Mouse (Mus musculus) testis, postnatal 10 days (tissue): ENCODE data around the gene Cdhr4.
A peak's percentile ranks its signal among the peaks of the same experiment; 100 is the strongest.
"Not testable (repeated sequence)": the region's sequence is repeated elsewhere in the genome, so short reads cannot be mapped to it uniquely, and the experiment has no call there.

Experiments used
- DNase-seq: peaks from one replicate; pipeline ENCODE4 v3.0.0; 2021; ENCODE audit warnings: low spot score

Gene Cdhr4

DNA sequence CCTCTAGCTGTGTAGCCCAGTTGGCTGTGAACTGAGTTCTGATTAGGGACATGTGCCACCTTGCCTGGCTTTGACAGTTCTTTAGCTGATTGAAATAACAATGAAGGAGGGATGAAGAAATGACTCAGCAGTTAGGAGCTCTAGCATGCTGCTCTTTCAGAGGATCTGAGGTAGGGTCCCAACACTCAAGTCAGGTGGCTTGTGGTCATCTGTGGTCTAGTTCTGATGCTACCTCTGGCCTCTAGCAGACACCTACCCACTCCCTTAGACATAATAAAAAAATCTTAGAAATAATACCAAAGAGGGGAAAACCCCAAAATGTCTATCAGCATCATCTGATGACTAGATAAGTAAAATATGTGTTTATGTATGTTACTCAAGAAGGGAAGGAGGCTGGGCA lies 18.1 kb downstream of the Cdhr4 start:
- no peak for DNase-seq

DNA sequence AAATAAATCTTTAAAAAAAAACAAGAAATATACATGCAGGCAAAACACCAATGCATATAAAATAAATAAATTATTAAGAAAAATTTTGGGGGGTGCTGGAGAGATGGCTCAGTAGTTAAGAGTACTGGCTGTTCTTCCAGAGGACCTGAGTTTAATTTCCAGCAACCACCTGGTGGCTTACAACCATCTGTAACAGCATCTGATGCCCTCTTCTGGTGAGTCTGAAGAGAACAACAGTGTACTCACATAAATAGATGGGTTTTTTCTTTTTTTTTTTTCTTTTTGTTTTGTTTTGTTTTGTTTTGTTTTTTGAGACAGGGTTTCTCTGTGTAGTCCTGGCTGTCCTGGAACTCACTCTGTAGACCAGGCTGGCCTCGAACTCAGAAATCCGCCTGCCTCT lies 21.3 kb downstream of the Cdhr4 start:
- DNase-seq, result not testable (repeated sequence)

DNA sequence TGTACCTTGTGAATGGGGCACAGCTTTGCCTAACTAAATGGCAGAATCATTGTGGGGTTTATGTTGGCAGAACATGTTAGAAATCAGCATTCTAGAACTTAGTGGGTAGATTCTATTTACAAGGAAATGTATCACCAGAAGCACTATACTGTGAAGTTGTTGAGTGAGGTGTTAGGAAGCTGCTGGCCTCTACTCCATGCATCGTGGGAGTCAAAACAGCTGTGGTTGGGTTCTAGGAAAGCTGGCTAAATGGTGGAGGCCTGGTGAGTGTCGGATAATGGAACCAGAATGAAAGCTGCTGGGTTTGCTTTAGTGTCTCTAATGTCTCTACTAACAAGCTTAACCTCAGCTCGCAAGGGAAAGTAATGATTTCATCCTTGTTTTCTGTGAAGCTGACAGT lies 24.8 kb downstream of the Cdhr4 start:
- no peak for DNase-seq

DNA sequence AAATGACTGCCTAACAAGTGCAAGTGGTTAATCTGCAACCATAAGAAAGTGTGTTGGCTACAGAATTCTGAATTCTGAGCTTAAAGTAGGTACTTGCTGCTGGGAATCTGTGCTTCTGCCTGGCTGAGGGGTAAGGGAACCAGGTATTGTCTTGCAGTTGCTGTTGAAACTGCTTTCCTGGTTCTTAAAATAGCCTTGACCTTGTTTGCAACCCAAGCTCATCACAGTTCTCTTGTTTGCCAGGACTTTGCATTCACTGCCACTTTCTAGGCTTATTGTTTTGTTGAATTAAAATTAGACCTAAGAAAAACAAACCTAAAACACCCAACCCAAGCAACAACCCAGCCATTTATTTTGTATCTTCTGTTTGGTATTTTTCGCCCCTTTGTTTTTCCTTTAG lies 28.4 kb downstream of the Cdhr4 start:
- no peak for DNase-seq

DNA sequence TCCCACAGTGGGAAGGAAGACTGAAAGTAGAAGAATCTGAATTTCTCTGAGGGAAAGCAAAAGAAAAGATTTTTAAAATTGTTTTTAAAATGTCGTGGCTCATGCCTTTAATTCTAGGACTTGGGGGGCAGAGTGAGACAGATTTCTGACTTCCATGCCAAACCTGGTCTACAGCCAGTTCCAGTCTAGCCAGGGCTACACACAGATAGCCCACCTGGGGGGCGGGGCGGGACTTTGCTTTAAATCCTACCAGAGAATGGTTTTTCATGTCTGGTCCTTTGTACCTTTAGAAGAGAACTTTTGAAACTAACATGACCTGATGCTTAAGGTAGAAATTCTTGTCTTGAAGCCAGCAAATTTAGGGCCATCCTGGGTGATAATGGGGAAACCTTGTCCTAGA lies 30.9 kb downstream of the Cdhr4 start:
- DNase-seq, result no peak

DNA sequence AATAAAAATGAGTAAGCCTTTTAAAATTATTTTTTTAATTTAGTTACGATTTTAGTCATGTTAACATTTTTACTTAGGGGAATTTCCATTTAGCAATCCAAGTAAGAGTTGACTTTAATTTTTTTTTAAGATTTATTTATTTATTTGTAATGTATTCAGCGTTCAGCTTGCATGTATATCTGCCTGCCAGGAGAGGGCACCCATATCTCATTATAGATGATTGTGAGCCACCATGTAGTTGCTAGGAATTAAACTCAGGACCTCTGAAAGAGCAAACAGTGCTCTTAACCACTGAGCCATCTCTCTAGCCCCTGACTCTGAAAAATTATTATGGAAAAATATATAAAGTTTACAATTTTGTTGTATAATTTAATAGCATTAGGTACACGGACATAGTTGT lies 34.3 kb downstream of the Cdhr4 start:
- DNase-seq, result no peak

DNA sequence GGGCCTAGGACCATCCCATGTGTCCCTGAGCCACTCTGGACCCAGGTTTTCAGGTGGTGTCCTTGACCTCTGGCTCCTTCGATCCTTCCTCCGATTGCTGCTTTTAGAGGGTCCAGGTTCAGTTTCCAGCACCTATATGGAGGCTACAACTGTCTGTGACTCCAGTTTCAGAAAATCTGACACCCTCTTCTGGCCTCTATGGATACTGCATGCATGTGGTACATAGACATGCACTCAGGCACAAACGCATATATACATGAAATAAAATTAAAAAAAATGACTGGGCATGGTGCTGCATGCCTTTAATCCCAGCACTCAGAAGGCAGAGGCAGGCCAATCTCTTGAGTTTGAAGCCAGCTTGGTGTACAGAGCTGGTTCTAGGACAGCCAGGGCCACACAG lies 35.6 kb downstream of the Cdhr4 start:
- no peak for DNase-seq

DNA sequence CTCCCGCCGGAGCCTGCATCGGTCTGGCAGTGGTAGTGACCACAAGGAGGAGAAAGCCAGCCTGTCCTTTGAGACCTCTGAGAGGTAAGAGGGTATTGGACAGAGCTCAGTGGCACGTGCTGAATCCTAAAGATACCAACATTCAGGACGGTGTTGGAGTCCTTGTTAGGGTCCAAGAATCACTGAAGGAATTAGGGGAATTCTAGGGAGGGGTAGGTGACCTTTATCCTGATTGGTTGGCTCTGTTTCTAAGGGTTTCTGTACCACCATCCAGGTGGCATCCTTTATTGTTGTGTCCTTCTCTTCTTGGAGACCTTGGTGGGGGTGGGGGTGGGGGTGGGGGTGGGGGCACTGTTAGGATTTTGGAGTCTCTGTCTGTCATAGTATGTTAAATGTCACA lies 39.8 kb downstream of the Cdhr4 start:
- no peak for DNase-seq

DNA sequence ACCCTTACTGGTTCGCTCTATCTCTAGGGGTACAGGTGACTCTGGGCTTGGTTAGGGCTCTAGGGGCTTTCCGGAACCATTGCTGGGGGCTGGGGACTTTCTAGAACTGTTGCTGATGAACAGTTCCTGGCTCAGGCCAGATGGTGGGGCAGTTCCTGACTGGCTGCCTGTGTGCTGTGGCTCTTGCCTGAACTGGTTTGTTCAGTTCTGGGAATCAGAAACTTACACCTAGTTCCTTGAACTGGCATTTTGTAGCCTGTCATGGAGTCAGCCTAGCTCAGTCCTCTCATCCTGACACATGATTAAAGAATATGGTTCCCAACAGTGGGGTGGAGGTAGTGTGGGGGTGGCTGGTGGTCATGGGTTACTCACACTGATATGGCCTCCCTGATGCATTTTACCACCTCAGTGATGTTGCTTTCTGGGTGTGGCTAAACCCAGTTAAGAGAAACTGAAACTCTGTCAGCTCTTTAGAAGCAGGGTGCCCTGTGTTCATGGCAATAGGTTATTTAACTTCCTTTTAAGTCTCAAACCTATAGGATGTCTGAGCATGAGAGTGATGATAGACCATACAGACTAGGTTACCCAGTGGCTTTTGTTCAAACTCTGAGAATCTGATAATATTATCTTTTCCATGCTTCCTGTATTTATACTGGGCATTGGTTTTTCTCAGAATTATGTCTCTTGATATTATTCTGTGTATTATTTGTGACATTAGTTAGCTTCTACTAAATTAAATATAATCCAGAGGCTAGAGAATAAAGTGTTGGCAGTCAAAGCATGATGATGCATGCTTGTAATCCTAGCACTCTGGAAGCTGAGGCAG lies 43.2 kb downstream of the Cdhr4 start:
- DNase-seq, result no peak

DNA sequence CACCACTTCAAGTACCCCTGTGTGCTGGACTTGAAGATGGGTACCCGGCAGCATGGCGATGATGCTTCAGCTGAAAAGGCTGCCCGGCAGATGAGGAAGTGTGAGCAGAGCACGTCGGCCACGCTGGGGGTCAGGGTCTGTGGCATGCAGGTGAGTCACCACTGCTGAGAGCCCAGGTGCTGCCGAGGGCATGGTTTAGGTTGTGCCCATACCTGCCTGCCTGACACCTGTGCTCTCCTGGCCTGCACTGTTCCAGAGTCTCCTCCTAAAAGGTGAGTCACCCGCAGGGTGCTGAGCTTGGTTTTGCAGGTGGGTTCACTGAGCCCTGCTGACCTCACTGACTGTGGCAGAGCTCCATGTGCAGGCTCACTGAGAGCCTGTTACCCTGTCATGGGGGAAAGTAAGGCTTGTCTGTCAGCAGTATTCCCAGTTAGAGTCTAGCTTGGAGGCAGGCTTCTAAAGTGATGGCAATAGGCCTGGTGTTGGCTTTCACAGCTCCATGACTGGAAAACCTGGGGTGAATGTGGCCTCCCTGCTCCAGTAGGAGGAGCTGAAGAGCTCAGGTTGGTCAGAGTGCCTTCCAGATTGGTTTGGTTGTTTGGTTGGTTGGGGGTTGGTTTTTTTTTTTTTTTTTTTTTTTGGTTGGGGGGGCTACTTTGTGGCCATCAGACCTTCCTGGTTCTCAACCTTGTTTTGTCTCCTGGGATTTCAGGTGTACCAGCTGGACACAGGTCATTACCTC lies 52.6 kb downstream of the Cdhr4 start:
- no peak for DNase-seq

DNA sequence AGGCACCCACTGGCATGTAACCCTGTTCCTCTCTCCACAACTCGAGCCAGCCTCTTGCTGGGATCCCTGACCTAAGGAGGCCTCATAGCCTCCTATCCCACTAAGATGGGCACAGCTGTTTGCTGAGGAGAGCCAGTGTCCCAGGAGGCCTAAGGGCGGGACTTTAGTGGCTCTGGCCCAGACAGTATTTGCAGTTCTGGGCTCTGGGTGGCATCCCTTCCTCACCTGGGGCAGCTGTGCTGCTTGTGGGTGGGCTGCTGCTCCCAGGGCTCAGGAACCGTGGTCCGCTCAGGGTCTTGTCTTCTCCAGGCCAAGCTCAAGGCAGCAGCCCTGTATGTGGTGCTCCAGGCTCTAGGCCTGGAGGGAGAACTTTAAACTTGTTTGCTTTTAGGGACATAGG lies 54.3 kb downstream of the Cdhr4 start:
- DNase-seq, result no peak

DNA sequence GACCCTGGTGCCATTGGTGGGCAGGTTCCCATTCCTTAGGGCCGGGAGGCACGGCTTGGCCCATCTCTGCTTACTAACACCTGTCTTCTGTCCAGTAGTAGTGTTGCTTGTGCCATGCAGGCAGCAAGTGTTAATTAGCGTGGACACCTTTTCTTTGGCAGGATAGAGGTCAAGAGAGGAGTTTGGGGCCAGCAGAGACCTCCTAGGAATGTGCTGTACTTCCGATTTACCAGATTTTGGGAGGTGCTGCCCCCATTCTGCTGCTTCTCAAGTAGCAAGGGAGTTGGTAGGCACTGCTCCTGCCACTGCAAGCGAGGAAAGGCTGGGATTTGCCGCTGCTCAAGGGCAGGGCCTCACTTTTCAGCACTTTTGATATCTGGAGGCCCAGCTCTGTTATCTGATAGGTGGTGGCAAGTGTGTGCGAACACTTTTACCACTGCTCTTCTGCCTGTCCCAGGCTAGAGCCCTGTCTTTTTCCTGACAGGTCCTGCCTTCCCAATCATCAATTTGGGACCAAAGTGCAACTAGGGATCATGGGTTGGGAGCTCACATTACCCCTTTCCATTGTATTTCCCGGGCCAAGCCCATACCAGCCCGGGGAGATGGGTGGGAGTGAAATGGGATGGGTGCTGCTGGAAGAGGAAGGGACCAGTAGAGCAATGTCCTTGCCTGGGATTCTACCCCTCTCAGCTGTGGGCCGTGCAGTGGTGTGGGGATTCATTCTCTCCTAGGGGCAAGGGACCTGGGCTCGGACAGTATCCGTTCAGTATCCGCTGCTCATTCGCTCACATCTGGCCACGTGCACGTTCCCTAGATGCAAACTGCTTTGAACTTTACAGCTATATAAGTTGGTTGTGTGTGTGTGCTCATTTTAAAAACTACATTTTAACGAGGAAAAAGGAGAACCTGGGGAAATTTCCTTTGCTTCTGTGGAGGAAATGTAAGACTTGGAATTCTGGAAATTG lies 55.6 kb downstream of the Cdhr4 start:
- DNase-seq, result no peak

DNA sequence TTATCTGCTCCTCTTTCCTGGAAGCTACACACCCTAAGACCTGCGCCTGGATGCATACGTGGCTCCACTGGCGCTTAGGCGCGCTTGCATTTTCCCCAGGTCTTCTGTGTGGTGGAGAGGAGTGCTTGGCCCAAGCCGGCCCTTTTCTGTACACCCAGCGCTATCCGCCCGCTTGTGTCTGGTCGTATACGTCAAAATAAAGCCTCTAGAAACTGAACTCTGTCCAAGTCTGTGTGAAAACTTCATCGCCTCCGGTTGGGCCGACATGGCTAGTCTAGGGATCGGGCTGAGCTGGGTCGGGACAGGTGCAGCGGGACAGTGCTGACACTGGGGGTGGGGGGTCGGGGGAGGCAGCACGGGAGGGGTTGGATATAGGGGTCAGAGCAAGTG lies 56.3 kb downstream of the Cdhr4 start:
- no peak for DNase-seq

DNA sequence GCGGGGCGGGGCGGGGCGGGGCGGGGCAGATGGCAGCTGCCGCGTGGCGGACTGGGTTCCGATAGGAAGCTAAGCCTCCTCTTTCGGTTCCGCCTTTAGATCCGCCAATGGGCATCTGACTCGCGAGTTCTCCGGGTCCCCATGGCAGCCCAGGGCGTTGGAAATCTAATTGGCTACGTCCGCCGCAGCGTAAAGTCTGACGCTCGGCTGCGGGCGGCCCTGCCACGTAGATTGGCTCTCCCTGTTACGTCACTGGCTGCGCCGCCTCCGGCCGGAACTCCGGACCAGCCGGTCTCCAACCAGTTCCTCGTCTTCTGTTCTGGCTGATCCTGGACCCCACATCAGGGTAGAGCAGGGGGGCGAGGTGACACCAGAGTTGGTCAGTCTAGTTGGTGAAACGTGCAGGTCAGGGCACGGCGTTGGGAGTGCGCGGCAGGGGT lies 56.7 kb downstream of the Cdhr4 start, which contains the start of gene Gmppb:
Gene Gmppb, plus strand, starts transcription at position 227 of the 440 bp plus-strand sequence.
- peak; percentile 93 for DNase-seq
